Mouse (Mus musculus) heart, embryonic 10.5 days (tissue): ENCODE measurements around the gene Pmp22. TPM values are rescaled to one million over a fixed set of nuclear protein-coding genes. Genes with fewer than 3 reads are reported as not detected.

Experiments used
- DNase-seq: peaks from one replicate; pipeline ENCODE4 v3.0.0-alpha.2; 2017; ENCODE audit warnings: low spot score
- H3K27ac ChIP-seq: fragments of 300-500 bp; sonication (generic); 2 replicates; pipeline ENCODE4 v1.5.1; 2016; ENCODE audit warnings: mild to moderate bottlenecking
- H3K27me3 ChIP-seq: fragments of 300-500 bp; sonication (generic); 2 replicates; pipeline ENCODE4 v1.6.1; 2016; ENCODE audit warnings: mild to moderate bottlenecking; ENCODE audit not compliant: poor library complexity, insufficient read depth, severe bottlenecking
- H3K36me3 ChIP-seq: fragments of 300-500 bp; sonication (generic); 2 replicates; pipeline ENCODE4 v1.6.1; 2016; ENCODE audit warnings: mild to moderate bottlenecking, moderate library complexity
- H3K4me1 ChIP-seq: fragments of 300-500 bp; sonication (generic); 2 replicates; pipeline ENCODE4 v1.6.1; 2016; ENCODE audit warnings: mild to moderate bottlenecking
- H3K4me3 ChIP-seq: fragments of 300-500 bp; sonication (generic); 2 replicates; pipeline ENCODE4 v1.5.1; 2016; ENCODE audit warnings: mild to moderate bottlenecking, moderate library complexity
- H3K9me3 ChIP-seq: fragments of 300-500 bp; sonication (generic); 2 replicates; pipeline ENCODE4 v1.6.1; 2016; ENCODE audit warnings: mild to moderate bottlenecking, moderate library complexity
- WGBS: fragments of 180-500 bp; shearing (Covaris S2); methylation state at CpG from one replicate; pipeline ENCODE4 v1.1.7; 2016; 5-methylcytosine and 5-hydroxymethylcytosine counted together
- polyA plus RNA-seq: library from polyadenylated mRNA; unstranded; fragments of >200 nt; fragmentation: Nextera tagmentation; extraction: Ambion mirVana; gene quantifications from 2 replicates; pipeline ENCODE4 v1.2.1, GENCODE M21; 2016

Pmp22 gene
- polyA plus RNA-seq, 1 experiment from 2014 or later, result 147 TPM

GRCm38 (mm10) chr11:63114807-63115641 lies 13.8 kb upstream of the Pmp22 start:
- H3K4me3 ChIP-seq, result no peak overlapping the region
- no peaks in the 10 kb centered on the region for H3K36me3 ChIP-seq
- no peak for DNase-seq
- no peaks in the 10 kb centered on the region for H3K27me3 ChIP-seq
- H3K4me1 ChIP-seq, result peaks cover 29% of the 10 kb centered on the region
- peak overlapping the region; percentile 42; the same call in 1 of the 2 replicates for H3K27ac ChIP-seq
- H3K9me3 ChIP-seq, result no peaks in the 10 kb centered on the region
- WGBS, result 74% methylated on average over 8 of the region's 8 CpGs

DNA sequence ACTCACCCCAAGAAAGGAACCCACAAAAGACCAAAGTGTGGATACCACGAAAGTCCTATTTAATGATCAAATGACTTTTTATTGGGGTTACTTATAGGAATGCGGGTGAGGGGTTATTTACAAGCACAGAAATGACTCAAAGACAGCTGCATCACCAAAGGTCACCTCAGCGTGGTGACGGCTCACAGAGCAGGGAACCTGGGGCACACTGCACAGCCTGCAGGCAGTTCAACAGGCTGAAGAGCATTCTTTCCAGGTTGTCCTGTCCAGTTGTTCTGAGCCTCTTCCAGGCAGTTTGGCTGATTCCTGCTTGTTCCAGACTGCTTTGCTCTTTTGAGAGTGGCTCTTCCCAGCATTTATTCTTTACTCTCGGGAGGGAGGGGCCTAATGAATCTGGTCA lies 12.1 kb upstream of the Pmp22 start:
- Histone ChIP-seq H3K27ac (no peak overlapping the region), H3K4me3 (no peak overlapping the region), H3K9me3 (no peaks in the 10 kb centered on the region), H3K27me3 (no peaks in the 10 kb centered on the region), H3K4me1 (peaks cover 35% of the 10 kb centered on the region), H3K36me3 (no peaks in the 10 kb centered on the region)
- 80% methylated on average over 5 of the region's 5 CpGs for WGBS
- no peak for DNase-seq

- WGBS, result 76% methylated on average over 1 of the region's 1 CpGs
- H3K27me3 ChIP-seq, result no peaks in the 10 kb centered on the region
- no peaks in the 10 kb centered on the region for H3K9me3 ChIP-seq
- no peak overlapping the region for H3K4me3 ChIP-seq
- no peak for DNase-seq
- peaks cover 35% of the 10 kb centered on the region for H3K4me1 ChIP-seq
- no peaks in the 10 kb centered on the region for H3K36me3 ChIP-seq
- no peak overlapping the region for H3K27ac ChIP-seq
These were observed 11.5 kb upstream of the Pmp22 start for GRCm38 (mm10) chr11:63117266-63117665.

- Histone ChIP-seq H3K9me3 (no peaks in the 10 kb centered on the region), H3K4me3 (no peak overlapping the region), H3K27ac (peak overlapping the region; percentile 75), H3K36me3 (no peaks in the 10 kb centered on the region), H3K27me3 (no peaks in the 10 kb centered on the region), H3K4me1 (peaks cover 43% of the 10 kb centered on the region)
- WGBS, result 31% methylated on average over 7 of the region's 7 CpGs
- peak; percentile 91 for DNase-seq
These were observed 9.0 kb upstream of the Pmp22 start for GRCm38 (mm10) chr11:63119791-63120190.

DNA sequence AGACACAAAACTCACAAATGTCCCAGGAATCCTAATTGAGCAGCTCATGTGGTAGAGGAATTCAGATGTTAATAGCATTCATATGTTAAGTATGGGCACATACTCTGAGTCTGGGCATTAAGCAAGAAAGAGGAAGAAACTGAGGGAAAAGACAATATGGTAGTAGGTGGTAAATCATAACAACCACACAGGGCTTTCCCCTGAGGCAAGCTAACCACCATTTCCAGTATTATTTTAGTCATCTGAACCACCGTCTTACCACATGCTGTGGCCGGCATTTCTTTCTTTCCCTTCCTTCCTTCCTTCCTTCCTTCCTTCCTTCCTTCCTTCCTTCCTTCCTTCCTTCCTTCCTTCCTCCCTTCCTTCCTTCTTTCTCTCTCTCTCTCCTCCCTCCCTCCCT lies 6.5 kb upstream of the Pmp22 start:
- no peaks in the 10 kb centered on the region for H3K36me3 ChIP-seq
- no peak overlapping the region for H3K4me3 ChIP-seq
- no peak for DNase-seq
- peaks cover 30% of the 10 kb centered on the region for H3K4me1 ChIP-seq
- WGBS, result 77% methylated on average over 2 of the region's 2 CpGs
- no peaks in the 10 kb centered on the region for H3K9me3 ChIP-seq
- no peaks in the 10 kb centered on the region for H3K27me3 ChIP-seq
- no peak overlapping the region for H3K27ac ChIP-seq

DNA sequence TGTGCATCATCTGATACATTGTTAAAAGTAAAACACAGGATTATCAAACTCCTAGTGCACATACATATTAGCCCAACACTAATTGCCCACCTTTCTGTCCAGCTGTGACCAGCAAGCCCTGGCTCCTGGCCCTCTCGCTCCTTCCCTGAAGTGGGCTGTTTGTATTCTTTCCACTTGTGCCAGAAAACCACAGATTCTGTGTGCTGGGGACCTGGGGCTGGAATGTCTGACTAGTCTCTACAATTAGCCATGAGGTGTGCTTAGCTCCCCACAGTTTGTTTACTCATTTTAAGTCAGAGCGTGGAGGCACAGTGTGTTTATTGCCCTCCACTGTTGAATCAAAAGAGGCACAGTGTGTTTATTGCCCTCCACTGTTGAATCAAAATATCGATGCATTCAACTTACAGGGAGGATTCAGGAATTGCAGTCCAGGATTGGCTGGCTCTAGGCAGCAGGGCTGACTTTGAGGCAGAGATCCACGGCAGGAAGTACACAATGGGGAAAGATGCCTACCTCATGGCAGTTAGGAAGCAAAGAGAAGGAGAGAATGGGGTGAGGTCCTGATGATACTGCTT lies 5.9 kb upstream of the Pmp22 start:
- no peaks in the 10 kb centered on the region for H3K36me3 ChIP-seq
- no peaks in the 10 kb centered on the region for H3K9me3 ChIP-seq
- DNase-seq, result no peak
- H3K27me3 ChIP-seq, result no peaks in the 10 kb centered on the region; the same call in 1 of the 2 replicates
- no peak overlapping the region for H3K27ac ChIP-seq
- 73% methylated on average over 4 of the region's 4 CpGs for WGBS
- no peak overlapping the region for H3K4me3 ChIP-seq
- H3K4me1 ChIP-seq, result peaks cover 30% of the 10 kb centered on the region

GRCm38 (mm10) chr11:63124316-63124715 lies 4.5 kb upstream of the Pmp22 start:
- no peaks in the 10 kb centered on the region for H3K36me3 ChIP-seq
- no peak overlapping the region for H3K4me3 ChIP-seq
- H3K27me3 ChIP-seq, result peaks cover 4% of the 10 kb centered on the region
- whole genome bisulfite sequencing, result 22% methylated on average over 4 of the region's 4 CpGs
- H3K9me3 ChIP-seq, result no peaks in the 10 kb centered on the region
- peak overlapping the region; percentile 16; the same call in 1 of the 2 replicates for H3K27ac ChIP-seq
- peaks cover 33% of the 10 kb centered on the region for H3K4me1 ChIP-seq
- DNase-seq, result no peak

DNA sequence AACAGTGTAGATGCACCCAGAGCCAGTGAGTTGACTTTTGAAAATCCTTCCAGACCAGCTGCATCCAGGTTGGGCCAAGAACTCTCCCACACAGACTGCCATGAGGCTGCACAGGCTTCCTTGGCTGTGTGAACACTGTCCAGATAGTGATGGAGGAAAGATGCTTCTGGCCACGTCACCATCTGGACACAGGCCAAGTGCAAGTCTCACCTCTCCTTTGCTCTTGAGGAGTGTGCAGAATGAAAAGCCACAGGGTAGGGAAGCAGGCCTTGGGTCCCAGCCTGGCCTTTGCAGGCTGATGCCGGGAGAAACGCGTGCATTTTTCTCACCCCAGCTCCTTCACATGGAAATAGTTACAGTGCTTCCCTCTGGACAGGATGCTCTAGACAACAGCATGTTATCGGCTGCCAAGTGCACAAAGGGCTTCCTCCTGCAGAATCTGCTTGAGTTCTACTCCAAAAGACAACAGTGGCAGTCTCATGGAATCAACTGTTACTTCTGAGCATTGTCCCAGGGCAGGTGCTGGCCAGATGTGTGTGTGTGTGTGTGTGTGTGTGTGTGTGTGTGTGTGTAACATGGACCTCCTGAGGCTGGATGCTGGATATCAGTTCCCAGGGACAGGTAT lies 2.8 kb upstream of the Pmp22 start:
- Histone ChIP-seq H3K27ac (peak overlapping the region; percentile 73), H3K4me1 (peaks cover 36% of the 10 kb centered on the region), H3K4me3 (no peak overlapping the region), H3K36me3 (no peaks in the 10 kb centered on the region), H3K9me3 (no peaks in the 10 kb centered on the region), H3K27me3 (peaks cover 13% of the 10 kb centered on the region)
- DNase-seq, result no peak
- 43% methylated on average over 5 of the region's 5 CpGs for WGBS

- H3K27ac ChIP-seq, result 0 out of 2 replicates have a peak overlapping the region, but pooled peaks have one; percentile 2
- peaks cover 47% of the 10 kb centered on the region for H3K4me1 ChIP-seq
- H3K27me3 ChIP-seq, result peaks cover 22% of the 10 kb centered on the region
- H3K36me3 ChIP-seq, result no peaks in the 10 kb centered on the region
- WGBS, result 65% methylated on average over 8 of the region's 8 CpGs
- no peak for DNase-seq
- H3K9me3 ChIP-seq, result no peaks in the 10 kb centered on the region
- H3K4me3 ChIP-seq, result no peak overlapping the region
These were observed 1.8 kb upstream of the Pmp22 start for GRCm38 (mm10) chr11:63126976-63127375.

DNA sequence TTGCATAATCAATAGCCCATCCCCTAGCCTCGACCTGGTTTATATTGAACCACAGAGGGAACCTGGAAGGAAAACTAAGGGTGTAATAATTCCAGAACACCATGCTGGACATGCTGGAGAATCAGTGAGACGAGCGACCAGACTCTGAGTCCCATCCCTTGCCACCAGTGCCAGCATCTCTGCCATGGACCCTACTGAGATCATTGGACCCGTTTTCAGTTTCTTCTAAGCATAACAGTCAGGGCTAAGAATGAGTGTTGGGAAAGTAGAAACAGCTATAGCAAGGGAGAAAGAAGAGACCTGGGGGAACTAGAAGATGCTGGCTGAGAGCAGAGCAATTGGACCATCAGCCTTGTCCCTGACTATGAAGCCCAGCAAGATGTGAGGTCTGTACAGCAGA lies 1.3 kb upstream of the Pmp22 start:
- H3K4me3 ChIP-seq, result no peak overlapping the region
- DNase-seq, result no peak
- H3K36me3 ChIP-seq, result no peaks in the 10 kb centered on the region
- H3K27ac ChIP-seq, result no peak overlapping the region
- H3K27me3 ChIP-seq, result peaks cover 26% of the 10 kb centered on the region
- H3K9me3 ChIP-seq, result no peaks in the 10 kb centered on the region
- H3K4me1 ChIP-seq, result peaks cover 52% of the 10 kb centered on the region
- 86% methylated on average over 4 of the region's 4 CpGs for WGBS

DNA sequence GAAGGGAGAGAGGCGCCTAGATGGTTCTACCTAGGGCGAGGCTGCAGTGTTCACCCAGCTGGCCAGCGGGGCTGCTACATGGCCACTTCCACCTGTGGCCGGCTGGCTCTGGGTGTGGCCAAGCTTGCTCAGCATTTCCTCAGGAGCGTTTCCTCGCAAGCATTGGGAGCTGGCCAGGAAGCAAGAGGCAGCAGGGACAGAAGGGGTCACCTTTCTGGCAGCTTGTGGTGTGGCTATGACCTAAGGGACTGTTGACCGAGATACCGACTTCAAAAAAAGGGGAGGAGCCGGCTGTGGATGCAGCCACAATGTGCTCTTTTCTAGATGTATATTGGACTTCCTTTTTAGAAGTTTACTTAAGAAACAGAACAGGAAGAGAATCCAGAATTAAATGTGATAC lies 593 bp downstream of the Pmp22 start:
- H3K4me1 ChIP-seq, result peaks cover 62% of the 10 kb centered on the region
- no peak for DNase-seq
- peaks cover 4% of the 10 kb centered on the region; the same call in 1 of the 2 replicates for H3K36me3 ChIP-seq
- WGBS, result 32% methylated on average over 9 of the region's 9 CpGs
- H3K4me3 ChIP-seq, result peak overlapping the region; percentile 31; the same call in 1 of the 2 replicates
- H3K9me3 ChIP-seq, result no peaks in the 10 kb centered on the region
- H3K27me3 ChIP-seq, result peaks cover 33% of the 10 kb centered on the region
- H3K27ac ChIP-seq, result peak overlapping the region; percentile 60; the same call in 1 of the 2 replicates

DNA sequence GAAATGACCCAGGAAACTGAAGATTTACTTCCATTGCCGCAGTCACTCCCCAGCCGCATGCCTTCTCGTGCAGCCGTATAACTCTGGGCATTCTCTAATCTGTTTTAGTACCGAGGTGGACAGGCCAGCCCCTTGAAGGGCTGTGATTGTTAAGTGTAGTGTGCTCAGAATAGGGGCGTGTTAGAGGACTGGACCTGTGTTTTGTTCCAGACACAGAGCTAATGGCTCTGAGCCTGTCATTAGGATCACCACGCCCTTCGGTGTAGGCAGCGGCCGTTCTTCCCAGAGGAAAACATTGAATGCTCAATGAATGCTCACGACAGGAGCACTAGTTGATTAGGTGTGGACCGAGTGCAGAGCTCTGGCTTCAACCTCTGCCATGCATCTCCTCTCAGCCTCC lies 1.1 kb downstream of the Pmp22 start:
- H3K27me3 ChIP-seq, result peaks cover 35% of the 10 kb centered on the region
- peaks cover 9% of the 10 kb centered on the region; the same call in 1 of the 2 replicates for H3K36me3 ChIP-seq
- no peak for DNase-seq
- no peaks in the 10 kb centered on the region for H3K9me3 ChIP-seq
- H3K4me3 ChIP-seq, result peak overlapping the region; percentile 31; the same call in 1 of the 2 replicates
- WGBS, result 22% methylated on average over 12 of the region's 12 CpGs
- peak overlapping the region; percentile 60; the same call in 1 of the 2 replicates for H3K27ac ChIP-seq
- peaks cover 62% of the 10 kb centered on the region for H3K4me1 ChIP-seq

GRCm38 (mm10) chr11:63130497-63130896 lies 1.7 kb downstream of the Pmp22 start:
- peak overlapping the region; percentile 81 for H3K4me3 ChIP-seq
- H3K27me3 ChIP-seq, result peaks cover 37% of the 10 kb centered on the region
- WGBS, result 44% methylated on average over 8 of the region's 8 CpGs
- H3K4me1 ChIP-seq, result peaks cover 67% of the 10 kb centered on the region
- peaks cover 12% of the 10 kb centered on the region; the same call in 1 of the 2 replicates for H3K36me3 ChIP-seq
- H3K27ac ChIP-seq, result 0 out of 2 replicates have a peak overlapping the region, but pooled peaks have one; percentile 11
- no peaks in the 10 kb centered on the region for H3K9me3 ChIP-seq
- no peak for DNase-seq
